Mouse (Mus musculus) telencephalon, adult 2 months (tissue): ENCODE results near the gene AC134908.4.
"Not testable (repeated sequence)": the region's sequence is repeated elsewhere in the genome, so short reads cannot be mapped to it uniquely, and the experiment has no call there.

Source experiments
- DNase-seq: peaks from one replicate; pipeline ENCODE4 v3.0.0-alpha.2; 2011; ENCODE audit warnings: low read depth, low spot score

Gene AC134908.4

DNA sequence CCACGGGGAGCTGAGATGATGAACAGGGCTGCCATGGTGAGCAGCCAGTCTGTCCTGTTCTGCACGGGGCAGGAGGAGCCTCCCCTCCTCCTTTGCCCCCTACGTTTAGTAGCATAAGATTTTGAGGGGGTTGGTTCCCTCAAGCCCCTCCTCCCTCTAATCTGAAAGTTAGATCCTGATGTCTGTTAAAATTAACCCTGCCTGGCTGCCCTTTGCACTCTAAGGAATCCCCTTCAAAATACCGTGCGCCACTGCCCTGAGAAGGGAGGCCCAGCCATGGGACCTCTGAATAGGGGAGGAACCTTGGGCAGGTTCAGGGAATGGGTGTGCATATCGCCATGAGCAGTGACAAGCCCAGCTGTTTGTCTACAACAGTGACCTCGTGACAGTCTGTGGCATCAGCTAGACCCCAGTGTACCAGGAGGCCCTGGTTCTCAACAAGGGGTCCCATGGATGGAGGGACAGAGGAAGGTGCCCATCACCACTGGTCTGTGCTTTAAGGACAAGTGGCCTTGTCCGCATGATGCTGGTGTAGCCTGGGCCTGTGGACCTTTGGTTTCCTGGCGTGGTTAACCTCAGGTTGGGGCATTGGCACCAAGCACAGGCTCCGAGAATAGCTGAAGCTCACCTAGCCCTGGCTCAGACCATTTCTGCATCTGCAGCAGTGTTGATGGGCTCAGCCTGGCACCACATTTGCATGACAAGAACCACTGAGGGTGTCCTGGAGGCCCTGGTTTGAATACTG, 20.0 kb downstream of the AC134908.4 start:
- no peak for DNase-seq

DNA sequence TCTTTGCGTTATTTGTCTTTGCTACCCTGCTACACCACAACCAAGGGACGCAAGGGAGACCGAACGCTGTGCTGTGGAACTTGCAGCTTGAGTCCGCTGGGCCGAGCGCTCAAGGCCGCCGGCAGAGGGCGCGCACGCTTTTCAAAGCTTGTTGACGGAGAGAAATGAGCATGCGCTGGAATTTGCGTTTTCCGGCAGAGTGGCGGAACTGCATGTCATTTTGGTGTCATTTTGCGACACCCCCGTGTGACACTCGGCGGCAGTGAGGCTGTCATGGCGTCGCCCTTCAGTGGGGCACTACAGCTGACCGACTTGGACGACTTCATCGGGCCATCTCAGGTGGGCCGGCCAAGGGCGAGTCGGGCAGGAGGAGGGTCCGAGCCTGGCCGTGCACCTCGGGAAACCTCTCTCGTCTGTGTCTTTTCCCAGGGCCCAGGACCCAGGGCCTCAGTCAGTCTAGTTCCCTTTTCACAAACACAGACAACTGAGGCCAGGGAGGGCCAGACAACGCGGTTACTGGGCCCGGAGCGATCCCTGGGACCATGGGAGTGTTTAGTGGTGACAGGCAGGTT, 21.8 kb downstream of the AC134908.4 start, which contains the start of gene Narfl:
Gene Narfl (plus strand): TSS at position 228 of the 572 bp plus-strand sequence.
- DNase-seq = peak; percentile 97

DNA sequence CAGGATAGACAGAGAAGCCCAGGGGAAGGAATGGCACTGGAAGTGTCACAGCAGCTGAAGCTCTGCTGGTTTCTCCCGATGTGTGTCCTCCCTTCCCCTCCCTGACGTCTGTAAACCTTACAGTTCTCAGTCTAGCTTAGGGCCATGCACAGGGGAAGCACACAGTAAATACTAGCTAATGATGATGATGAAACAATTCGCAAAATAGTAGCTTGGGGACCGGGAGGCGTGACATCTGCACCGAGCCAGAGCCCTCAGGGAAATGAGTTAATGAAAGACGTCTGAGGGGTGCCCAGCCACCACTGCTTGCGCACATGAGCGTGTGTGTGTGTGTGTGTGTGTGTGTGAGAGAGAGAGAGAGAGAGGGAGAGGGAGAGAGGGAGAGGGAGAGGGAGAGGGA, 26.1 kb downstream of the AC134908.4 start:
- no peak for DNase-seq

DNA sequence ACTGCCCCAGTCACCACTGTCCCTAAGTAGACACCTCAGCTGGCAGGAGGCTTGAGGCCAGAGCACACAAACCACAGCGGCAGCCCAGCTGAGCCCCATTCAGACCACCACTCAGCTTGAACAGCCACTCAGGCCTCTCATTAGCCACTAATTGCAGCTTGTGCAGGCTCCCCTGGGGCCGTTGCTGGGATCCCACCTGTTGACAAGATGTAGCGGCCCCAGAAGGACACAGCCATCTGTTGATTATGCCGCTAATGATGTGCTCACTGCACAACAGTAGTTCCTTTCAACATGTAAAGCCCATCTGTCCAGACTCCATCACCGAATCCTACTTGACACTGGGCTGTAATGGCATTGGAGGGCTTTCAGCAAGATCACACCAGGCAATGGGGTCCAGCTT, 29.6 kb downstream of the AC134908.4 start:
- DNase-seq = no peak

DNA sequence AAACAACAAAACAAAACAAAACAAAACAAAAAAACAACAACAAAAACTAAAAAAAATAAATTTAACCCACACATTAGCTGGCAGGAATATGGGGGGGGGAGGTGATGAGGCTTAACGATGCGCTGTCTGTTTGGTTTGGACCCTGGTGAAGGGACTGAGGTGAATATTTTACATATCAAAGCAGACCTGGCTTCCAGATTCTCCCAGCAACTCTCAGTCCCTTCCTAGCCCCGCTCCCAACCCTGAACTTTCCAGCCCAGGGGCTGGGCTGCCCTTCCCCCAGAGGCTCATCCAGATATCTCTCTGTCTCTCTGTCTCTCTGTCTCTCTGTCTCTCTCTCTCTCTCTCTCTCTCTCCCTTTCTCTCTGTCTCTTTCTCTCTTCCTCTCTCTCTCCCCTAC, 32.9 kb downstream of the AC134908.4 start:
- DNase-seq = no peak

DNA sequence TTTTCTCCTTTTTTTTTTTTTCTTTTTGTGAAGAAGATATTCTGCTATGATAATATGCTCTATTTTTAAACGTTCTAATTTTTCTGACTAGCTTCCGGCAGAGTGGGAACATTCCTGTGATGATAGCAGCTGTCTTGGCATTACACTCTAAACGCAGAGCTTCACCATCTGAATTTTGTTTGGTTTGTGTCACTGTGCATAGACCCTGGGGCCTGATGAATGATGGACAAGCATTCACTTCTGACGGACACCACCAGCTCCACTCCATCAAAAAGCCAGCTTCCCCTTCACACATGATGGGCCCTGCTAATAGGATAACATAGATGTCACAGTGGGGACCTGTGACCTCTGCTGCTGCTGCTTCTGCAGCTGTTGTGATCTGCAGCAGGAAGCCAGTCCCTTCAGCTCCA, 33.9 kb downstream of the AC134908.4 start:
- peak; percentile 84 for DNase-seq

DNA sequence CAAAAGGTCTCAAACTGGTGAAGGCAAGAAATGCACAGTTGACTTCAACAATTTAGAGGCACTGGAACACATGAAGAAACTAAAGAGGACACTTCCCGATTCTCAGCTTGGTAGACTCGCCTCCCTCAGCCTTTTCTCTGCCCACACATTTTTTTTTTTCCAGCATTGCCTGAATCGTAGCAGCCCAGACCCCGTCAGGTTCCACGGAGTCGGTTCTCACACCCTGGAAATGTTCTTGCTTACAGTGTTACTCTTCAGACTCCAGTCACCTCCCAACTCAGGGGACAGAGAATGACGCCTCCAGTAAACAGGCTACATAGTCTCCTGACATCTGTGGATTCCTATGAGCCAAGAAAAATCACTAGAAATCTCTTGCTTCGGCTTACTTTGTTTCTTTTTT, 35.3 kb downstream of the AC134908.4 start:
- peak; percentile 57 for DNase-seq

DNA sequence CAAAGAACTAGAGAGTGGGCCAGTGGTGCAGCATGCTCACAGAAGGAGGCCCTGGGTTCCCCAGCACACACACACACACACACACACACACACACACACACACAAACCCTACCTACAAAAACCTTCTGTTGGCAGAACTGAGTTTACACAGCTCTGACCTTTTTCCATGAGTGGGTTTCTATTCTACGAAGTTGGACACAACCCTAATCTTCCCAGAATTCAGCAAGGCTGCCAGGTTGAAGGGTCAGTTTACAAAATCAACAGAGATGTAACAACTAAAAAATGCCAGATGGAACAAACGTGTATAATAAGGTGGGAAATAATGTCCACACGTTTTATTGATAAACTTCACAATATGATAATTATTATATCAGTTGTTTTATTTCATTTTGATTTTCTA, 37.8 kb downstream of the AC134908.4 start:
- no peak for DNase-seq

DNA sequence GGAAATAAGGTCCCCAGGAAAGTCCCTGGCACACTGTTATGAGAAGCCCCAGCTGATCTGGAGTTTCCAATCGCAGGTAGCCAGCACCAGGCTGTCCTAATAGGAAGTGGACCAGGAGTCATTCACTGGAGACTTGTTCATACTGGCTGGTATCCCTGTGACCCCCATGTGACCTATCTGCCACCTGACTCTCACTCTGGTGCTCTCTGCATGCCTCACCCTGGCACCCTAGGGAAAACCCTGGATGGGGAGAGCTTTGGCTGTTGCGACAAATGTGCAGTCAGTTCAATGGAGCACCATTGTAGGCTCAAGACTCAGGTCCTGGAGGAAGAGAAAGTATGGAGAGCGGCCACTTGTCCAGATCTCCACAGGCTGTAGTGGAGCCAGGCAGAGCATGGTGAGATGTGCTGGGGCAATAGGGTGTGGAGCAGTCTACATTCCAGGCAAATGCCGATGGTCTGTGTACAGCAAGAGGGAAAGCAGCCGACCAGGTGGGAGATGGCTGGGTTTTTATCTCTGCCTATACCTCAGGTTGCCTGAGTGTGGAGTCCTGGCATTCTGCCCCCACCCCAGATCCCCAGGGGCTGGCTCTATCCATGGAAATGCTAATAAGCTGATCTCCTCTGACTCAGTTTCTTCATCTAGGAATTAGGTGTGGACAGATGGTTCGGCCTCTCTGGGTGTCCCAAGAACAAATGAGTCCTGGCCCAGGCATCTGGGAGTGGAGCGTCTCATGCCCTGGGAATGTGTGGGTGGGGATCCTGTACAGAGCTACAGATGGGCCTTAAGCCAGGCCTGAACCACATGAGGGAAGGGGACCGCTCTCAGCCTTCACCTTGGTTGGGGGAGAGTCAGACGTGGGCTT, 38.8 kb downstream of the AC134908.4 start:
- no peak for DNase-seq

DNA sequence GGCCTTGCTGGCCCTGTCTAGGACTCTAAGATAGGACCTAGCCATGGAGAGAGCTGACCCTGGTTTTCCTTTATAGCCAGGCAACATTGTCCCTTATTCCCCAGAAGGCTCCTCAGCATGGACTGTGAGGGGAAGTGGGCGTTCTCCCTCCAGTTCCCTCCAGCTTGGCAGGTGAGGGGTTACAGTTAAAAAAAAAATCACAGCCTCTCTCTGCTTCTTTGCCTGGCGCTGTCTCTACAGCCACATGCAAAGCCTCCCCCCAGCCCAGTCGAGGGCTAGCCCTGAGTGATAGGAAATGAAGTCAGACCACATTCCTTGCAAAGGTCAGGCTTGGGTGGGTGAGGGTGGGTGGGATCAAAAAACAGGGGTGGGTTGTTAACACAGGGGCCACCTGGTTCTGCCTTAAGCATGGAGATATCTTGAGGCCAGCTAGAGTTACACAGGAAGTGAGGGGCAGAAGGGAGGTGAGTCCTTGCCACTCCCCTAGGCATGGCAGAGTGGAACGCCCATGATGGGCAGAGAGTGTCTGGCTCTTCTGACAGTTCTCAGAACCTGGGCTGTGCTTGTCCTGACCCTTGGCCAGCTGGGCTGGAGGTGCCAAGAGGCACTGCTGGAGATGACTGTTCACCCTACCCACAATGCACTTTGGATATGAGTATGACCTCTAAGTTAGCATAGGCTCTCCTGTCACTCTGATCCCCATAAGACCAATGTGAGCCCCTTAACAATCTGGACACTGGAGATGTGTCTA, 39.7 kb downstream of the AC134908.4 start:
- no peak for DNase-seq

DNA sequence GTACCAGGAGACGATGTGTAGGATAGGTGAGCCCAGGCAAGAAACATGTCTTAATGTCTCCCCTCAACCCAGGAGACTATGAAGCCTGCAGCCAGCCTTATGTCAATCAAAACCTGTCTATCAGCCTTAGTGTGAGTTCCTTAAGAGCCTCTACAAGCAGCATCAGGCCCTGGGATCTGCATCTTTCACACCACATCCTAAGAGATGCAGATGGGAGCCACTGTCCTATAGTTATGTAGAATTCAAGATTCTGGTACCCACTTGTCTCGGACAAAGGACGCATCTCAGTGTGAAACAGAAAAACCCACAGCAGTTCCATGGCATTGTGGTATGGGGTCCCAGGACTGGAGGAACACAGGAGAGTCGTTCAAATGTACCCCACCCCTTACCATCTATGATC, 40.4 kb downstream of the AC134908.4 start:
- DNase-seq = no peak

DNA sequence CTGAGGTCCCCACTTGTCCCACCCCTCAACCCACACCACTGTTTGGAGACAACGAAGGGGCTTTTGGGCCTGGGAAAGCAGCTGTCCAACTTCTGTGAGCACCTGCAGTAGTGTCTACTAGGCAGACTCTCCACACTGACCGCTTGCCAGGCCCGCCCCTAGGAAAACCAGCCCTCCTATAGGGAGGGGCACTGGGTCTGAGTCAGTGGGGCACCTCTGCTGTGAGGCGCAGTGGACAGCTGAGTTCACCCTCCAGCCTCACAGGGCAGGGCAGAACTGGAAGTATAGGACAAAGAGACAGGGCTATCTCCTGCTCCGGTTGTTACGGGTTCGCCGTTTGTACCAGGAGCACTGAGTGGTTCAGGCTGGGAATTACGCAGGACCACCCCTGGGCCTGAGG, 41.2 kb downstream of the AC134908.4 start, which contains the start of gene Msln:
Gene Msln (minus strand): TSS at position 138 of the 400 bp plus-strand sequence.
- DNase-seq = no peak

DNA sequence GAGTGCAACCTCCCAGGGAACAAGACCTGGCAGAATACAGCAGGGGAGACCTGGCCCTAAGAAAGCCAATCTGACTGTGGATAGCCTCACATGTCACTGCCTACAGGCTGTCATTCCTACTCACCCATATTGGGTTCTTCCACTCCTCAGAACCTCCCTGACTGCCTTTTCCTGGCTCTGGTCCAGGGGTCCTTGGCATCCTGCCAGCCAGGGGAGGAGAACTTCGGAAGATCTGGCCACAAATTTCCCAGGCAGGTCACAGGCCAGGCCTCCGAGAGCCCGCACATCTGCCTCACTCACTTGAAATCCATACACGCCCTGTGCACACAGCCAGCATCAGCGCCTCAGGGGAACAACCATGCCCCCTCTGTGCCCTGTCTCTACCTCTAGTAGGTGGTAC, 44.0 kb downstream of the AC134908.4 start:
- no peak for DNase-seq

DNA sequence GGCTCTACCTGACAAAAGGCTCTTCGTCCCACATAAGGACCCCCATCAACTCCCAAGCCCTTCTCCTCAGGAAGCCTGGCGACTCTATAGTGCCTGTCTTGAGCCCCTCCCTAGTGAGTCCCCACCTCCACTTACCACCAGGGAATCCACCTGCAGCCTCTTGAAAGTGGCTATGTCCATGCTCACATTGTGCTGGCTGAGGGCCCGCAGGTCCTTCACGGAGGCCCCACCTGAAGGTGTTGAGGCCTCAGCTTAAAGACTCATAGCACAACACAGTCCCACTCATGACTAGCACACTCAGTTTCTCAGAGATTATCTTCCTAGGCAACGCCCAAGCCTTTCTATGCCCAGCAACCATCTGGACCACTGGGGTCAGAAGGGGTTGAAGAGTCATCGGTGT, 46.1 kb downstream of the AC134908.4 start:
- no peak for DNase-seq

DNA sequence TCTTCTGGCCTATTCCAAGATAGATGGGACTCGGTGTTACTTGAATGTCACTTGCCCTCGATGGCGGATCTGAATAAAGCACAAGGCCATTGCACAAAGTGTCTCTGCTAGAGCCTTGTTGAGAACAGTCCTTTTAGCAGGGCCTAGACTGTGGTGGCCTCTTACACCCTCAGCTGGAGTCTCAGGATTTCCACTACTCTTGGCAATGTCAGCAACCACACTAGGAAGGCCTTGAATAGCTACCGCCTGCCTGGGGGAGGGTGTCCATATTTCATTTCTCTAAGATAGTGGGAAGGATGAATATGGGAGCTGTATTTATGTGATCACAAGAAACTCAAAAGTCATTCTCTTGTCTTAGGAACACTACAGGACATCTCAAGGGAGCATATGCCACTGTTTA, 47.2 kb downstream of the AC134908.4 start:
- no peak for DNase-seq

DNA sequence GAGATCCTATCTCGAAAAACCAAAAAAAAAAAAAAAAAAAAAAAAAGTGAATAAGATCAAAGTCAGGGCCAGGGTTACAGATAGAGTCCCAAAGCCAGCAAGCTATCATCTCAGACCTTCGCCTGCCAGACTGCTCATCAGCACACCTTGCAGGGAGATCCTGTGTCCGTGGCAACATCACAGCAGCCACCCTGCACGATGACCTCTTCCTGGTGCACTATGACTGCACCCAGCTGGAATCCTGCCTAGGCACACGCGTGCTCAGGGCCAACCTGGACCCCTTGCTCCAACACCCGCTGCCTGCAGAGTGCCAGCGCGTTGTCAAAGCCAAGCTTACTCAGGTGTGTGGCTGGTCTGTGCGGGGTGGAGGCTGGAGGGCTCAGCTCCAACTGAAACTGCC, 51.1 kb downstream of the AC134908.4 start:
- no peak for DNase-seq

DNA sequence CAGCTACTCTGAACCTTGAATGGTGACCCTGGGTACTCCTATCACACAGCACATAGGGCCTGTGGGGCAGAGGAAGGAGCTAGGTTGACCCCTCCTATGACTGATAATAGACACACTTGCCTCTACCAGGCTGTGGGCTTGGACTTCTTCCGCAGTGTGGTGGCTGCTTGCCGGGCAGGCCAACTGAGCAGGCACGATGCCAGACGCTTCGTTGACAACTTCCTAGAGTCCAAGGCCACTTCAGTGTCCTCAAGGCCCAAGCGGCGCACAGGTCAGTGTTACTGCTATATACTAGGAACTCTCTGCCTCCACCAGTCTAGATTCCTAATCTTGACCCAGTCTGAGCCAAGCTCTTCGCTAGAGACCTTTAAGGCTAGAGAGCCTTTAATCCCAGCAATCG, 51.6 kb downstream of the AC134908.4 start:
- no peak for DNase-seq

DNA sequence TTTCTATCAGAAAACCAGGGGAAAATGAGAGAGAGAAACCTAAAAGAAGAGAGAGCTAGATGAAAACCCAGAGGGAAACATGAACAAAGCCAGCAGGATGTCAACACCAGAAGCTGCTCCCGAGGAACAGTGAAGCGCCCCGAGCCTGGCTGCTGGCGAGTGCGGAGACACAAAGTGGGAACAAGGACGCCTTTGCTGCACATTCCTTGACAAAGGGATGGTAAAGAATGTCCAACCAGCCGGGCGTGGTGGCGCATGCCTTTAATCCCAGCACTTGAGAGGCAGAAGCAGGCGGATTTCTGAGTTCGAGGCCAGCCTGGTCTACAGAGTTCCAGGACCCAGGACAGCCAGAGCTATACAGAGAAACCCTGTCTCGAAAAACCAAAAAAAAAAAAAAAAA, 54.0 kb downstream of the AC134908.4 start:
- not testable (repeated sequence) for DNase-seq
